Mouse (Mus musculus) gastrocnemius, postnatal 4 days (tissue): ENCODE measurements around the gene Tulp1. TPM values are rescaled to one million over a fixed set of nuclear protein-coding genes. Genes with fewer than 3 reads are reported as not detected.
"Not testable (repeated sequence)": the region's sequence is repeated elsewhere in the genome, so short reads cannot be mapped to it uniquely, and the experiment has no call there.

Source experiments
- DNase-seq, 2 experiments: peaks; one replicate each; pipeline ENCODE4 v3.0.0; 2021 to 2022; ENCODE audit warnings: low spot score in 2 of 2, mixed read lengths in 2 of 2
- total RNA-seq, 2 experiments: library from RNA; stranded (reverse); gene quantifications; 2 replicates each; pipeline ENCODE4 v1.2.3; 2021

Tulp1 gene
- total RNA-seq, 2 experiments from 2014 or later: 0.47 to 0.57 TPM

GRCm38 (mm10) chr17:28371286-28371685 lies 6.3 kb upstream of the Tulp1 start:
- no peak for DNase-seq

DNA sequence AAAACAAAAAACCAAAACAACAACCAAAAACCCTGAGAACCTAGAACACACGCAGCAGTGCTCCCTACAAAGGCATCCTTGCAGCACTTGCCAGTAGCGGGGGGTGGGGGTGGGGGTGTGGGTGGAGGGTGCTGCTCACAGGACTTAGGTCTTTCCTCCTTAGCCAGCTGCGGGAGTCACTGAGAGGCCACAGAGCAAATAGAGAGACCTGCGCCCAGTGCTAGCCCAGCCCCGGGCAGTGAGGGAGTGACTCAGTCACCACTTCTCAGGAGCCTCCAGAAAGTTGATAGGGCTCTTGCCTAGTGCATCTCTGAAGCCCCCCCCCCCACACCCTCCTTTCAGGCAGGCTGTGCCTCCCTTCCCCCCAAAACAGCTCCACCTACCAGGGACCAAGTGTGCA lies 4.0 kb upstream of the Tulp1 start:
- DNase-seq: no peak

DNA sequence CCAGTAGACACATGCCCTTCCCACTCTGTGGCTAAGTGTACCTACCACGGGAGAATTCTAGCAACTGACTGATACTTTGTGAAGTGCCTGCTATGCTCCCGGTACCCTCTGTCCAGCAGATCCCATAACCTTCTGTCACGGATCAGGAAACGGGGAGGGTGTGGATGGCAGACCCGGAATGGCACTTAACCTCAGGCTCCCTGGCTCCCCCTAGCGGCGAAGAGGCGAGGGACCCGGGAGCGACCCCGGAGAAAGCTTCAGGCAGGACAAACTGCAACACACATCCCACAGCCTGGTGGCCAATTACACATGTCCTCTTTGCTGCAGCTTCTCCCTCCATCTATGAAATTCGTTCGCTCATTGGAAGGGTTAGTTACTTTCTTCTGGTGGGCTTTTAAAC lies 3.4 kb upstream of the Tulp1 start:
- peak; percentile 65 to 82 for DNase-seq

GRCm38 (mm10) chr17:28363507-28363906 lies 1.5 kb downstream of the Tulp1 start:
- no peak for DNase-seq

DNA sequence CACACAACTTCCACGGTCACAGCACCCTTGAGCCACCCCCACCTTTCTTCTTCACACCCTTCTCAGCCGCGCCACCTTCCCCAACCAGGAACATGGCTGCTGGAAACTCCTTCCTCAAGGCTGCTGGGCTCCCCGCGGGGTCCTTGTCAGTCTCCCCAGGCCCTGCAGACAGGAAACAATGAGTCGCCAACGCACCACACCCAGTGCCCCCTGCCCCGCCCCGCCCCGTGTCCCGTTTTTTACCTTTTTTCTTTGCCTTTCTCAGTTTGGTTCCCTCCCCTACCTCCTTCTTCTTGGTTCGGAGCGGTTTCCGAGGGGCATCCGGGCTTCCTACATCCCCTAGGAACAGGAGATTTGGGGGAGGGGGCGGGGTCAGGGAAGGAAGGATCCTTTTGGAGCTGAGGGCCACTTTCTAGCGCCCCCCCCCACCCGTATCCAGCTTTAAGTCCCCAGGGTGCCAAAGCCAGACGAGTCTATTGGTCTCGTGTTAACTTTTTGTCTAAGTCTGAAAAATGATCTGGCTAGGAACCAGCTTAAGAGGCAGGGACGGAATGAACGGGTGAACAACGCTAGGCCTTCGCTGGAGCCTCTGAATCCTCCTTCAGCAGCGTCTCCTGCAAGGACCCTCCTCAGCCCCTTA lies 2.2 kb downstream of the Tulp1 start:
- DNase-seq: no peak

- no peak for DNase-seq
Observed at GRCm38 (mm10) chr17:28361921-28362652, 2.9 kb downstream of the Tulp1 start.

GRCm38 (mm10) chr17:28360531-28361277 lies 4.3 kb downstream of the Tulp1 start:
- no peak for DNase-seq

- not testable (repeated sequence) for DNase-seq
Observed at GRCm38 (mm10) chr17:28358576-28359261, 6.3 kb downstream of the Tulp1 start.

DNA sequence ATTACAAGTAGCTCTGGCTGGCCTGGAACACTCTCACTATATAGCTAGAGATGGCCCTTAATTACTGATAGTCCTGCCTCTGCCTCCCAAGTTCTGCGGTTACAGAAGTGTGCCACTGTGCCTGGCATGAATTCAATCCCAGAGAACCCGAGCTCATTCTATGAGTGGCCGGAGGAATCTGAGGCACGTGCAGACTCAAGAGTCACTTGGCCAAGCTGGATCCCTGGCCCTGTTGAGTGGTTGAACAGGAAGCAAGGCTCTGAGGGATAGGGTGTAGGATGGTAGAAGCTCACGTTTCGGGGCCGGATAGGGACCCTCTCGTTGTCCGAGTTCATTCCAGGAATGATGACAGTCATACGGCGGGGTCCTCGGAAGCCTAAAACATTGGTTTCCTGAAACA lies 9.2 kb downstream of the Tulp1 start:
- DNase-seq: no peak

- no peak for DNase-seq
Observed at GRCm38 (mm10) chr17:28352018-28352417, 13.0 kb downstream of the Tulp1 start.

DNA sequence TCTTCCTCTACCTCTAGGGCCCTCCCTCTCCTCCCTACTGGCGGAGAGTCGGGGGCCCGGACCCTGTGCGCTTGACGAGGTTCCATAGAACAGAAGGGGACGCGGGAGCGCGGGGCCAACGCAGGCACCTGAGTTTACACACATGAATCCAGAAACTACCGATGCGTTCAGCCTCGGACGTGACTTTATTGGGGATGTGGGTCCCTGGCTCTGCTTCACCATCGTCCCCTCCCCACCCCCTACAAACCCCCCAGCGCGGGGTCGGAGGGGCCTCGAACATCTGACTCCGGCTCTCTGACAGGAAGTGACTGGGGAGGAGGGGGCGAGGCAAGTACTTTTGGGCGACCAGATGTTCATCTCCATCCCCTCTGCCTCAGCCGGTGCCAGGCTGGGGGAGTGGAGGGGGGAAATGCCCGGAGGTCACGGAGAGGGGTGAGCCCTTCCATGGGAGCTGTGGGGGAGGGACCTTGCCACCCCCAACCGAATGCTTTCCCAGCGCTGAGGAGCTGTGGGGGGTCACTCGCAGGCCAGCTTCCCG lies 13.6 kb downstream of the Tulp1 start:
- no peak for DNase-seq

- peak; percentile 84 to 86 for DNase-seq
Observed at GRCm38 (mm10) chr17:28350466-28351352, 14.3 kb downstream of the Tulp1 start, which contains the start of gene Tead3. TSS of gene Tead3 (minus strand) at chr17:28350817.

DNA sequence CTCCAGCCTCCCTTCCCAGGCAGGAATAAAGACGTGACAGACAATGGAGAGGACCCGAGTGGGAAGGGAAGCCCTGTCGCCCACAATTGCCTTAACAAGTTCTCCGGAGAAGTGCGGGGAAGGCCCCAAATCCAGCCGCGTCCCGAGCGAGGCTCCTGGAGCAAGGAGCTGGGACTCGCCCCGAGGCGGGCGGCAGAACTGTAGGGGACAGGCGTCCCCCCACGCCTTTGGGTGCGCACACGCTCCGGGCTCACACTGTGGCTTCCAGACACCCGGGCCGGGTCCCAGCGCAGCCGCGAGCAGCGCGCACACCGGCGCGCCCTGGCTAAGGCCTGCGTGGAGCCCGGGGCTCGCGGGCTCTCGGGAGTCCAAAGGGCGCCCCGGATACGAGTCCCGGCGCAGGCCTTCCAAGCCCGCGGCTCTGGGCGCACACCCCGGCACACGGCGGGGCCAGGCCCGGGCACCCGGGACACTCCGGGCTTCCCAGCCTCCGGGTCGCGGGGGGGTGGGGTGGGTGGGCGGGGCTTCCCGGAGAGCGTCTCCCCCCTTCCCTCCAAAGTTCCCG lies 15.0 kb downstream of the Tulp1 start:
- peak; percentile 48 to 67 for DNase-seq

- no peak for DNase-seq
Observed at GRCm38 (mm10) chr17:28349264-28349880, 15.7 kb downstream of the Tulp1 start.

DNA sequence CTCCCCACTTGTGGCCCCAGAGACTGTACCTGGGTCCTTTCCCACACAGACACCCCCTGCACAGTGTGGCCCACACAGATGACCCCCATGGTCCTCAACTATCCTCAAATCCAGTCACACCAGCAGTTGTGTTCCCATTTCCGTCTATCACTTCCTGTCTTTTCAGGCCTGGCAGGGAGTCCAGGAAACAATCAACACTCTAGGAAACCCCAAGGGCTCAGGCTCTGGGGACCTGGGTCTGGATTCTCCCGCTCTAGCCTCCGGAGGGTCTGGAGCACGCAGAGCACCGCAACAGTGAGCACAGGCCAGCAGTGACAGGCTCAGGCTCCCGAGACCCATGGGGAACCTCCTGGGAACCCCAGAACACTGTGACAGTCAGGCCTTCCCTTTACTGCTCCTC lies 16.8 kb downstream of the Tulp1 start:
- no peak for DNase-seq

- no peak for DNase-seq
Observed at GRCm38 (mm10) chr17:28347327-28347726, 17.7 kb downstream of the Tulp1 start.

DNA sequence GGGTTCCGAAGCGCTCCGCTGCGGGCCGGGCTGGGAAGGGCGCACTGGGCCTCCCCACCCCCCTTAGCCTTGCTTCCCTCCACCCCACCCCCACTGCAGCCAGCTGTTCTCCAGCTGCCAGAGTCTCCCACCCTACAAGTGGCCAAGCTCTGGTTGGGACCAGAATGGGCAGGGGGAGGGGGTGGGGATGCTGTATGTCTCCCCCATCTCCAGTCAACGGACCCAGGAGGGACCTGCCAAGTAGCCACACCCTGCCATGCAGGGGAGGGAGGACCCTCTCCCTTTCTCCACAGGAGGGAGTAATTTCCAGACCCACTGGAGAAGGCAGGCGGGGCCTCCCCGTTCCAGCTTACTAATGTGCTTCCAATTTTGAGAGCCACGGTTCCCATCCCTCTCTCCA lies 19.1 kb downstream of the Tulp1 start:
- DNase-seq: peak in 1 of 2 experiments; percentile 66

- peak in 1 of 2 experiments; percentile 61 for DNase-seq
Observed at GRCm38 (mm10) chr17:28345271-28345721, 19.7 kb downstream of the Tulp1 start.

- DNase-seq: no peak
Observed at GRCm38 (mm10) chr17:28344670-28345069, 20.4 kb downstream of the Tulp1 start.
